Mouse (Mus musculus) heart, adult 8-10 months (tissue): ENCODE results near the gene Abhd13. TPM values are rescaled to one million over a fixed set of nuclear protein-coding genes. Genes with fewer than 3 reads are reported as not detected.
A peak's percentile ranks its signal among the peaks of the same experiment; 100 is the strongest.

Experiments
- DNase-seq: peaks from one replicate; pipeline ENCODE4 v3.0.0; 2022; ENCODE audit warnings: low spot score
- total RNA-seq, 4 experiments: library from RNA; stranded (reverse); gene quantifications; 2 replicates each; pipeline ENCODE4 v1.2.4; 2022

The Abhd13 gene
- total RNA-seq, 4 experiments from 2014 or later = 8.5 to 9.5 (median 9.2) TPM

DNA sequence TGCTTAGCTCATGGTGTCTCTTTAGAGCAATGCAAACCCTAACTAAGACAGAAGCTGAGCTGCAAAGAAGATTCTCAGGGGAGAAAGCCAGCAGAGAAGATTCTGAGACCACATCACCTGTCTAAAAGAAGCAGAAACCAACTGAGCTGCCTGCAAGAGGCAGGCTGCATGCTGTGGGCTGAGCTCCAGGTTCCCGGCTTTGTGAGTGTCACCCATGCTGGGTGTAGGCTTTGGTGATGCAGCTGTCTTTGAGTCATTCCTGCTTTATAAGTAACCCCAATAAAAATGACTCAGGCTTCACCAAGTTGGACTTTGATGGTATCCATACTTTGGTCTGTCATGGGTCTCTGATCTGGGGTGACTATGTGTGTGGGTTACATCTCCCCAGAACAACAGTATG lies 38.7 kb downstream of the Abhd13 start:
- no peak for DNase-seq

DNA sequence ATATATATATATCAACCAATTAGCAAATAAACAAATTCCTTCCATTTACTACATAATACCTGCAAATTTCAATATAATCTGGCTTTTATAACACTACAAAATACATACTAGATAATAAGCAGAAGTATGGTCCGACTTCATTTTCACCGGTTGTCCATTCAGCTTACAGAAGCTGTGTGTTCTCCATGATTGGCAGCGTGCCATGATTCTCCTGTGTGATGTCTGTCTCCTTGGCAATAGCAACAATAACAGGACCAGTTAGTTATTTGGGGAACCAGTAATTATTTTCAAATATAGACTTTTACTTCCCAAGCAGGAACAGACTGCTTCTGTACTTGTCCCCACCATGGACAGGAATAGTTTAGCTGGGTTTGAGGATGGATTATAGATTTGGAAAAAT lies 39.7 kb downstream of the Abhd13 start:
- peak; percentile 9 for DNase-seq

DNA sequence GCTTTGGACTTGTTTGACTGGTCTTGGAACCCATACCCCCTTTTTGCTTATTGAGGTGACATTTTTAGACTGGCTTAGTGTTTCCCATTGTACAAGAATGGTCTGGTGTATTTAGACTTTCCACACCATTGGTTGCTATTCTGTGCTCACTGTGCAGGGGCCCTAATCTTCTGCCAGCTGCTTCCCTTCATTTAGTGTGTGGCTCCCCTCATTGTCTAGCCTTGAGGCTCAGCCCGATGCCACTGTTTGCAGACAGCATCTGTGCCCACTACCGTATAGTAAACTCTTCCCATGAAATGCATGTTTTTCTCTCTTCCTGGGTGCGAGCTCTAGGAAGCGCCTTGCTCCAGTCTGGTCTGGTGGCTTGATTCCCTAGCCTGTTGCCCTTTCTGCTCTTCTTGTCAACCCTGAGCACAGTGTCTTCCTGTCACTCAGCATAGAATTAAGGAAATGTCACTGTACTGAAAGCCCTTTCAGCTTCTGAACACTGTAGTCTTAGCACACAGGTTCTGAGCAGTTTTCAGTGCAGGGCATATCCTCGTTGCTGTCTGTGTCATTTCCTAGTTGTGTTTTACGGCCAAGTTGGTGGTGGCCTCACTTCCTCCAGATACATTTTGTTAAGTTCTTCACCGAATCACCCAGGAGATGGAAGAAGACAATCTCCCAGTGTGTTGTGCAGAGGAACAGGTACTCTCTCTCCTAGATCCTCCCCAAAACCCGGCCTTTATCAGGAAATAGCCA lies 53.0 kb downstream of the Abhd13 start:
- no peak for DNase-seq

DNA sequence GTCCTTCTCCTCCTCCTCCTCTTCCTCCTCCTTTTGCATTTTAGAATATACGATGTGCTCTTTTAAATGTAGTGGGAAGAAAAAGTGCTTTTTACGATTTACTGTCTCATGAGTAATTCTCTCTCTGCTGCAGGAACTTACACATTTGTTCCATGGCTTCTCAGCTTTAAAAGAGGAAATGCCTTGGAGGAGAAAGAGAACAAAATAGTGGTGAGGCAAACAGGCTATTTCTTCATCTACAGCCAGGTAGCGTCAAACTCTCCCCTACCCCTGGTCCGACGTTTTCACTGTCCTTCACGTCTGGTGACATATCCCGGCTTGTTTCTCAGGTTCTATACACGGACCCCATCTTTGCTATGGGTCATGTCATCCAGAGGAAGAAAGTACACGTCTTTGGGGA lies 53.7 kb downstream of the Abhd13 start:
- DNase-seq = no peak

DNA sequence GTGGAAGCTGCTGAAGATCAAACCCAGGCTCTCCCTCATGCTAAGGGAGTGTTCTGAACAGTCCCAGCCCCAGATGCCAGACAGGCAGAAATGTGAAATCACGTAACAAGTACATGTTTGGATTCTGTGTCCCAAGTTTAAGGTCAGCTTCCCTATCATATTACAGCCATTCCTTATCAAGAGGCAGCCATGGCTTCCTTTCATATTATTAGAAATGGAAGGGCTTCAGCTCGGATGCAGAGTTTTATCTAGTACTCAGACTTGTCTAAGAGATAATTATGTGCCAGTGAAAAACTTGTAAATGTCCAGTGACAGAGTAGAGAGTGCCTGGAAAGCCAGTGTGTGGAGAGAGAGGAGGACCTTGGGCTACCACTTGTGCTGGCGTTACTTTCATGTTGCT lies 63.4 kb downstream of the Abhd13 start:
- DNase-seq = peak; percentile 29

Other genes with a start within 250 kb of the Abhd13 start
- not detected for gene Fam155a, start 206.5 kb upstream of the Abhd13 start, total RNA-seq
- not detected for gene Gm10217, start 113.5 kb upstream of the Abhd13 start, total RNA-seq
- 1 to 10 TPM; 4.6 to 6.3 (median 5.9) TPM for gene Lig4, start within 50 bp of the Abhd13 start, total RNA-seq
- gene Tnfsf13b, start 28.8 kb downstream of the Abhd13 start, total RNA-seq = 1 to 10 TPM; 5.1 to 7.8 (median 5.7) TPM
- gene Myo16, start 176.2 kb downstream of the Abhd13 start, total RNA-seq = 1 to 10 TPM in 3 of 4 experiments, under 1 TPM in 1; 0.50 to 4.1 (median 2.6) TPM